Mouse (Mus musculus) heart, adult 2 months (tissue): ENCODE measurements around the gene Gfod1. TPM values are rescaled to one million over a fixed set of nuclear protein-coding genes. Genes with fewer than 3 reads are reported as not detected.

Experiments used
- DNase-seq, 2 experiments: peaks; one replicate each; pipeline ENCODE4 v3.0.0; 2021
- H3K27ac ChIP-seq: fragments of 200-600 bp; 2 replicates; pipeline ENCODE4 v1.8.1; 2022
- H3K27me3 ChIP-seq: fragments of 200-500 bp; 2 replicates; pipeline ENCODE4 v1.6.1; 2012; ENCODE audit warnings: mild to moderate bottlenecking, low read length, inconsistent platforms, mixed read lengths; ENCODE audit not compliant: control insufficient read depth, insufficient read depth
- H3K36me3 ChIP-seq: fragments of 200-500 bp; 2 replicates; pipeline ENCODE4 v1.6.1; 2012; ENCODE audit warnings: low read length, inconsistent platforms; ENCODE audit not compliant: control insufficient read depth, insufficient read depth
- H3K4me1 ChIP-seq: fragments of 200-500 bp; 2 replicates; pipeline ENCODE4 v1.6.1; 2011; ENCODE audit warnings: low read length; ENCODE audit not compliant: control insufficient read depth, insufficient read depth
- H3K4me3 ChIP-seq: fragments of 200-600 bp; 2 replicates; pipeline ENCODE4 v1.8.1; 2022
- H3K79me2 ChIP-seq: fragments of 200-500 bp; replicated peaks from 2 replicates; pipeline ENCODE4 v1.6.1; 2012; ENCODE audit warnings: mild to moderate bottlenecking, inconsistent platforms, low read length, moderate library complexity, mixed read lengths; ENCODE audit not compliant: control insufficient read depth, insufficient read depth
- H3K9ac ChIP-seq: fragments of 200-500 bp; 2 replicates; pipeline ENCODE4 v1.6.1; 2012; ENCODE audit warnings: low read depth, mild to moderate bottlenecking, control low read depth, inconsistent platforms, low read length, mixed read lengths
- CTCF ChIP-seq: fragments of 200-600 bp; IDR thresholded peaks from 2 replicates; pipeline ENCODE4 v1.8.1; 2022; ENCODE audit warnings: antibody characterized with exemption, mild to moderate bottlenecking, moderate library complexity
- EP300 ChIP-seq: fragments of 200-500 bp; IDR thresholded peaks from 2 replicates; pipeline ENCODE4 v1.6.1; 2011; ENCODE audit warnings: low read depth, low read length, control low read depth; ENCODE audit not compliant: insufficient read depth
- POLR2A ChIP-seq: fragments of 200-500 bp; IDR thresholded peaks from 2 replicates; pipeline ENCODE4 v1.6.1; 2011; ENCODE audit warnings: mild to moderate bottlenecking, low read depth, low read length, control low read depth; ENCODE audit not compliant: insufficient read depth
- WGBS: fragments of 180-500 bp; shearing (Covaris S2); methylation state at CpG from one replicate; pipeline ENCODE4 v1.1.7; 2018; 5-methylcytosine and 5-hydroxymethylcytosine counted together
- intact Hi-C: fragments of 180-260 bp; cut with DNase I; formaldehyde crosslinking; loops from one replicate; pipeline ENCODE4 v1.15.1; 2025
- polyA plus RNA-seq: library from polyadenylated mRNA; depleted of rRNA; stranded (reverse); fragments of >200 nt; gene quantifications from 2 replicates; pipeline ENCODE4 v1.2.3, GENCODE M21; 2012
- total RNA-seq, 2 experiments: library from RNA; stranded (reverse); gene quantifications; 2 replicates each; pipeline ENCODE4 v1.2.3; 2021

Gfod1 gene
- total and polyA plus RNA-seq, 3 experiments, result 9.5 to 34.1 (median 33.7) TPM

- H3K4me1 ChIP-seq, result peaks cover 5% of the 10 kb centered on the region
- intact Hi-C loops, result no loop called here
- DNase-seq, result peak; percentile 52 to 65
Observed at GRCm38 (mm10) chr13:43196000-43196399, 108.0 kb downstream of the Gfod1 start.

GRCm38 (mm10) chr13:43193932-43194331 lies 110.0 kb downstream of the Gfod1 start:
- no peak overlapping the region for H3K27ac ChIP-seq
- no peaks in the 10 kb centered on the region for H3K36me3 ChIP-seq
- peaks cover 6% of the 10 kb centered on the region for H3K4me1 ChIP-seq
- H3K4me3 ChIP-seq, result no peak overlapping the region
- no peaks in the 10 kb centered on the region for H3K27me3 ChIP-seq
- no peak overlapping the region for H3K9ac ChIP-seq
- WGBS, result 90% methylated on average over 8 of the region's 8 CpGs
- intact Hi-C loops, result no loop called here
- DNase-seq, result no peak
- no peaks in the 10 kb centered on the region for H3K79me2 ChIP-seq
- no peak for TF ChIP-seq EP300
- TF ChIP-seq POLR2A, result no peak
- TF ChIP-seq CTCF, result no peak

More at GRCm38 (mm10) chr13:43196000-43196399, 108.0 kb downstream of the Gfod1 start:
- Histone ChIP-seq H3K4me3 (no peak overlapping the region), H3K27ac (peak overlapping the region; percentile 26; the same call in 1 of the 2 replicates), H3K79me2 (no peaks in the 10 kb centered on the region; the same call in 1 of the 2 replicates), H3K27me3 (no peaks in the 10 kb centered on the region), H3K9ac (no peak overlapping the region), H3K36me3 (no peaks in the 10 kb centered on the region)
- WGBS, result 18% methylated on average over 7 of the region's 7 CpGs
- peak; percentile 82 for TF ChIP-seq EP300
- TF ChIP-seq CTCF, result peak; percentile 77
- no peak for TF ChIP-seq POLR2A

GRCm38 (mm10) chr13:43193266-43193665 lies 110.7 kb downstream of the Gfod1 start:
- Histone ChIP-seq H3K9ac (no peak overlapping the region), H3K4me1 (peaks cover 6% of the 10 kb centered on the region), H3K27me3 (no peaks in the 10 kb centered on the region), H3K36me3 (no peaks in the 10 kb centered on the region), H3K79me2 (no peaks in the 10 kb centered on the region), H3K4me3 (no peak overlapping the region), H3K27ac (no peak overlapping the region)
- DNase-seq, result no peak
- no peak for TF ChIP-seq POLR2A
- no peak for TF ChIP-seq EP300
- TF ChIP-seq CTCF, result no peak
- 7% methylated on average over 7 of the region's 7 CpGs for WGBS
- intact Hi-C loops, result no loop called here

- peaks cover 6% of the 10 kb centered on the region for H3K4me1 ChIP-seq
- H3K9ac ChIP-seq, result no peak overlapping the region
- no peak overlapping the region for H3K4me3 ChIP-seq
- intact Hi-C loops, result no loop called here
- WGBS, result 2% methylated on average over 14 of the region's 14 CpGs
- H3K79me2 ChIP-seq, result no peaks in the 10 kb centered on the region
- no peaks in the 10 kb centered on the region for H3K27me3 ChIP-seq
- H3K36me3 ChIP-seq, result no peaks in the 10 kb centered on the region
- TF ChIP-seq POLR2A, result 0 out of 2 replicates have a peak, but pooled peaks have one; percentile 20
- peak; percentile 81; the same call in 1 of the 2 replicates for TF ChIP-seq EP300
- TF ChIP-seq CTCF, result no peak
- H3K27ac ChIP-seq, result peak overlapping the region; percentile 74
- peak; percentile 57 to 76 for DNase-seq
Observed at GRCm38 (mm10) chr13:43191741-43192192, 112.2 kb downstream of the Gfod1 start.

- Histone ChIP-seq H3K4me3 (no peak overlapping the region), H3K9ac (peak overlapping the region; percentile 11; the same call in 1 of the 2 replicates), H3K4me1 (peaks cover 6% of the 10 kb centered on the region), H3K79me2 (no peaks in the 10 kb centered on the region), H3K27ac (peak overlapping the region; percentile 74), H3K36me3 (no peaks in the 10 kb centered on the region), H3K27me3 (no peaks in the 10 kb centered on the region)
- TF ChIP-seq POLR2A (no peak), CTCF (no peak), EP300 (no peak; the same call in 1 of the 2 replicates)
- intact Hi-C loops, result no loop called here
- peak in 1 of 2 experiments; percentile 28 for DNase-seq
- 23% methylated on average over 1 of the region's 2 CpGs for WGBS
Observed at GRCm38 (mm10) chr13:43191290-43191689, 112.7 kb downstream of the Gfod1 start.

GRCm38 (mm10) chr13:43187736-43188135 lies 116.2 kb downstream of the Gfod1 start:
- Histone ChIP-seq H3K9ac (no peak overlapping the region), H3K79me2 (no peaks in the 10 kb centered on the region), H3K4me1 (peaks cover 5% of the 10 kb centered on the region), H3K4me3 (no peak overlapping the region), H3K27me3 (no peaks in the 10 kb centered on the region), H3K27ac (no peak overlapping the region), H3K36me3 (no peaks in the 10 kb centered on the region)
- intact Hi-C loops, result no loop called here
- DNase-seq, result no peak
- TF ChIP-seq POLR2A (no peak), EP300 (no peak), CTCF (no peak)
- 94% methylated on average over 4 of the region's 4 CpGs for WGBS
